ENCODE assay signal across 14 mouse cellular contexts in genomic region chr3:136150886-136151285, GRCm38 (mm10).
"Had no signal": no experiment of that assay in that cellular context is flagged by ENCODE, and none has a peak within 500 bp of the region (broad histone marks: within the 10 kb centered on the region; RNA-seq: fewer than 3 reads in every experiment).

No protein-coding gene starts in this region.

- H3K27ac ChIP-seq: liver, embryonic 14.5 days; midbrain, embryonic 10.5 days; neural tube, embryonic 12.5 days had no signal

- H3K4me3 ChIP-seq: midbrain, embryonic 10.5 days; neural tube, embryonic 12.5 days had no signal

- DNase-seq: lung, adult 18-20 months; lung, embryonic 14.5 days; lung, postnatal 10 days; lung, postnatal 4 days; midbrain, embryonic 14.5 days; right cerebral cortex, postnatal 14 days; right cerebral cortex, postnatal 4 days; spleen, adult 18-20 months; thymus, adult 2 months; thymus, postnatal 25 days; thymus, postnatal 4 days had no signal

- H3K4me2 ChIP-seq: lung, embryonic 14.5 days; neural tube, embryonic 12.5 days had no signal

- H3K27me3 ChIP-seq: neural tube, embryonic 12.5 days had no signal

- H3K36me3 ChIP-seq: midbrain, embryonic 10.5 days; neural tube, embryonic 12.5 days had no signal
